Mouse (Mus musculus) testis, postnatal 10 days (tissue): ENCODE data around the gene Trim8.

Source experiments
- DNase-seq: peaks from one replicate; pipeline ENCODE4 v3.0.0; 2021; ENCODE audit warnings: low spot score

The Trim8 gene

GRCm38 (mm10) chr19:46550385-46550784 is 48.9 kb downstream of the Trim8 start:
- no peak for DNase-seq

- no peak for DNase-seq
Observed at GRCm38 (mm10) chr19:46552496-46552895, 51.0 kb downstream of the Trim8 start.

GRCm38 (mm10) chr19:46553541-46553955 is 52.0 kb downstream of the Trim8 start:
- DNase-seq, result peak; percentile 69

- DNase-seq, result no peak
Observed at GRCm38 (mm10) chr19:46558009-46558408, 56.5 kb downstream of the Trim8 start.

- no peak for DNase-seq
Observed at GRCm38 (mm10) chr19:46558631-46559030, 57.1 kb downstream of the Trim8 start.

- peak; percentile 65 for DNase-seq
Observed at GRCm38 (mm10) chr19:46562132-46562531, 60.6 kb downstream of the Trim8 start.

- no peak for DNase-seq
Observed at GRCm38 (mm10) chr19:46562581-46563515, 61.3 kb downstream of the Trim8 start.

GRCm38 (mm10) chr19:46563603-46564002 is 62.1 kb downstream of the Trim8 start:
- DNase-seq, result no peak

GRCm38 (mm10) chr19:46564043-46564462 is 62.6 kb downstream of the Trim8 start:
- no peak for DNase-seq
